In genomic region chr5:135738266-135738665, GRCm38 (mm10) we compare ENCODE assay signal across 29 mouse cellular contexts. TPM values are rescaled to one million over a fixed set of nuclear protein-coding genes. Genes with fewer than 3 reads are reported as not detected.
DNase-seq lines count a peak whose midpoint lies in the region; ATAC-seq and TF ChIP-seq lines count a peak whose summit lies in the region.
"Had no signal": no experiment of that assay in that cellular context is flagged by ENCODE, and none has a peak within 500 bp of the region (broad histone marks: within the 10 kb centered on the region; RNA-seq: fewer than 3 reads in every experiment).

No protein-coding gene starts in this region.

- peaks cover 22% of the 10 kb centered on the region for H3K36me3 ChIP-seq in embryonic facial prominence, embryonic 11.5 days (replicated peaks; ENCODE audit: control insufficient read depth, insufficient read depth, low read depth, low read length)
- H3K36me3 ChIP-seq in embryonic facial prominence, embryonic 10.5 days (replicated peaks): peaks cover 82% of the 10 kb centered on the region
- peaks cover 32% of the 10 kb centered on the region for H3K36me3 ChIP-seq in liver, postnatal 0 days (replicated peaks; ENCODE audit: insufficient read depth, low read length)
- H3K36me3 ChIP-seq in liver, embryonic 12.5 days: peaks cover 35% of the 10 kb centered on the region
- peaks cover 31% of the 10 kb centered on the region for H3K36me3 ChIP-seq in stomach, embryonic 16.5 days (ENCODE audit: control insufficient read depth, insufficient read depth, low read length)
- H3K36me3 ChIP-seq in stomach, postnatal 0 days (ENCODE audit: control insufficient read depth, insufficient read depth, low read length): peaks cover 30% of the 10 kb centered on the region
- H3K36me3 ChIP-seq in midbrain, embryonic 10.5 days: peaks cover 81% of the 10 kb centered on the region

- H3K4me3 ChIP-seq in embryonic facial prominence, embryonic 11.5 days (ENCODE audit: low read depth, low read length): no peak overlapping the region
- no peak overlapping the region for H3K4me3 ChIP-seq in embryonic facial prominence, embryonic 10.5 days
- no peak overlapping the region for H3K4me3 ChIP-seq in liver, postnatal 0 days (ENCODE audit: low read depth, low read length)
- no peak overlapping the region for H3K4me3 ChIP-seq in liver, embryonic 12.5 days
- H3K4me3 ChIP-seq in stomach, embryonic 16.5 days (replicated peaks; ENCODE audit: low read length): no peak overlapping the region
- H3K4me3 ChIP-seq in stomach, postnatal 0 days (ENCODE audit: low read depth, low read length): no peak overlapping the region
- H3K4me3 ChIP-seq in midbrain, embryonic 10.5 days: no peak overlapping the region
- H3K4me3 ChIP-seq: hindbrain, embryonic 15.5 days; limb, embryonic 13.5 days; liver, embryonic 13.5 days; lung, embryonic 15.5 days; neural tube, embryonic 12.5 days had no signal

- WGBS in embryonic facial prominence, embryonic 11.5 days: 30% methylated on average over 6 of the region's 6 CpGs
- WGBS in embryonic facial prominence, embryonic 10.5 days: 31% methylated on average over 6 of the region's 6 CpGs
- 41% methylated on average over 6 of the region's 6 CpGs for WGBS in liver, postnatal 0 days (ENCODE audit: insufficient replicate concordance)
- WGBS in liver, embryonic 12.5 days (ENCODE audit: insufficient replicate concordance): 20% methylated on average over 6 of the region's 6 CpGs
- 15% methylated on average over 6 of the region's 6 CpGs for WGBS in stomach, embryonic 16.5 days
- WGBS in stomach, postnatal 0 days: 19% methylated on average over 6 of the region's 6 CpGs
- 36% methylated on average over 6 of the region's 6 CpGs for WGBS in midbrain, embryonic 10.5 days

- DNase-seq in embryonic facial prominence, embryonic 11.5 days (ENCODE audit: low spot score): peak; percentile 22
- DNase-seq in embryonic facial prominence, embryonic 10.5 days (ENCODE audit: low spot score): no peak
- peak; percentile 19 for DNase-seq in liver, postnatal 0 days
- DNase-seq in stomach, postnatal 0 days (ENCODE audit: low spot score): no peak
- DNase-seq in ZHBTc4 (ENCODE audit: low read depth, low spot score): peak; percentile 95
- no peak for DNase-seq in midbrain, embryonic 10.5 days (ENCODE audit: low spot score)
- DNase-seq: adrenal gland, postnatal 36 days; cerebellum, adult 11 months; cerebellum, postnatal 14 days; forebrain, postnatal 0 days; gastrocnemius, postnatal 14 days; heart, adult 18-20 months; heart, postnatal 36 days; kidney, adult 2 months; kidney, postnatal 36 days; layer of hippocampus, adult 9-11 months; liver, embryonic 13.5 days; right cerebral cortex, adult 18-20 months; right cerebral cortex, postnatal 4 days had no signal

- H3K27ac ChIP-seq in embryonic facial prominence, embryonic 11.5 days (replicated peaks; ENCODE audit: low read depth, low read length): no peak overlapping the region
- no peak overlapping the region for H3K27ac ChIP-seq in embryonic facial prominence, embryonic 10.5 days (replicated peaks)
- no peak overlapping the region for H3K27ac ChIP-seq in liver, postnatal 0 days (ENCODE audit: low read depth)
- H3K27ac ChIP-seq in liver, embryonic 12.5 days: no peak overlapping the region
- H3K27ac ChIP-seq in stomach, embryonic 16.5 days (ENCODE audit: low read length): peak overlapping the region; percentile 30; the same call in 1 of the 2 replicates
- H3K27ac ChIP-seq in stomach, postnatal 0 days (replicated peaks): no peak overlapping the region
- H3K27ac ChIP-seq in midbrain, embryonic 10.5 days (replicated peaks): no peak overlapping the region
- H3K27ac ChIP-seq: hindbrain, embryonic 15.5 days; limb, embryonic 13.5 days; liver, embryonic 13.5 days; lung, embryonic 15.5 days; neural tube, embryonic 12.5 days had no signal

- no peak overlapping the region for H3K4me2 ChIP-seq in embryonic facial prominence, embryonic 11.5 days (ENCODE audit: low read depth, low read length)
- no peak overlapping the region for H3K4me2 ChIP-seq in liver, postnatal 0 days (ENCODE audit: low read depth, low read length)
- H3K4me2 ChIP-seq in liver, embryonic 12.5 days: no peak overlapping the region
- no peak overlapping the region for H3K4me2 ChIP-seq in stomach, embryonic 16.5 days (ENCODE audit: low read depth, low read length)
- H3K4me2 ChIP-seq in stomach, postnatal 0 days (replicated peaks; ENCODE audit: low read depth): no peak overlapping the region
- H3K4me2 ChIP-seq: hindbrain, embryonic 15.5 days; limb, embryonic 13.5 days; liver, embryonic 13.5 days; lung, embryonic 15.5 days; midbrain, embryonic 11.5 days; neural tube, embryonic 12.5 days had no signal

- no peaks in the 10 kb centered on the region for H3K27me3 ChIP-seq in embryonic facial prominence, embryonic 11.5 days (ENCODE audit: control insufficient read depth, insufficient read depth, low read length)
- H3K27me3 ChIP-seq in embryonic facial prominence, embryonic 10.5 days (replicated peaks; ENCODE audit: low read depth, poor library complexity, severe bottlenecking): no peaks in the 10 kb centered on the region
- no peaks in the 10 kb centered on the region for H3K27me3 ChIP-seq in liver, postnatal 0 days (ENCODE audit: insufficient read depth, low read length)
- peaks cover 7% of the 10 kb centered on the region; the same call in 1 of the 2 replicates for H3K27me3 ChIP-seq in liver, embryonic 12.5 days (replicated peaks)
- no peaks in the 10 kb centered on the region for H3K27me3 ChIP-seq in stomach, embryonic 16.5 days (ENCODE audit: control insufficient read depth, insufficient read depth, low read length)
- H3K27me3 ChIP-seq in stomach, postnatal 0 days (ENCODE audit: control insufficient read depth, insufficient read depth, low read length): no peaks in the 10 kb centered on the region
- no peaks in the 10 kb centered on the region for H3K27me3 ChIP-seq in midbrain, embryonic 10.5 days (ENCODE audit: low read depth, poor library complexity, severe bottlenecking)
- H3K27me3 ChIP-seq: CH12.LX; hindbrain, embryonic 15.5 days; limb, embryonic 13.5 days; liver, embryonic 13.5 days; lung, embryonic 15.5 days; neural tube, embryonic 12.5 days had no signal

- TF ChIP-seq CTCF in liver, postnatal 0 days (IDR thresholded peaks at IDR 0.05; ENCODE audit: low read depth): no peak
- no peak for TF ChIP-seq CTCF in stomach, postnatal 0 days (IDR thresholded peaks at IDR 0.05; ENCODE audit: low read depth)

- TF ChIP-seq EP300 in liver, postnatal 0 days (IDR thresholded peaks at IDR 0.05; ENCODE audit: low read depth): no peak
- no peak for TF ChIP-seq EP300 in stomach, postnatal 0 days (optimal IDR thresholded peaks at IDR 0.05)

- no peak overlapping the region for H3K9ac ChIP-seq in embryonic facial prominence, embryonic 11.5 days (replicated peaks; ENCODE audit: low read length)
- H3K9ac ChIP-seq in liver, postnatal 0 days (replicated peaks): no peak overlapping the region
- H3K9ac ChIP-seq in liver, embryonic 12.5 days: no peak overlapping the region
- H3K9ac ChIP-seq in stomach, embryonic 16.5 days (ENCODE audit: low read length): no peak overlapping the region
- H3K9ac ChIP-seq in stomach, postnatal 0 days (ENCODE audit: low read length): no peak overlapping the region
- H3K9ac ChIP-seq: forebrain, postnatal 0 days; hindbrain, embryonic 15.5 days; limb, embryonic 13.5 days; liver, embryonic 13.5 days; lung, embryonic 15.5 days; neural tube, embryonic 12.5 days had no signal

- no peak for ATAC-seq in embryonic facial prominence, embryonic 11.5 days (replicated peaks; ENCODE audit: insufficient number of reproducible peaks, low FRiP score, low TSS enrichment, low read depth)
- ATAC-seq in liver, postnatal 0 days: no peak
- no peak for ATAC-seq in liver, embryonic 12.5 days
- no peak for ATAC-seq in stomach, embryonic 16.5 days (ENCODE audit: insufficient read depth, low FRiP score)
- no peak for ATAC-seq in stomach, postnatal 0 days (ENCODE audit: low FRiP score, low TSS enrichment)
- ATAC-seq: forebrain, postnatal 0 days had no signal

- H3K9me3 ChIP-seq in embryonic facial prominence, embryonic 11.5 days (replicated peaks; ENCODE audit: control insufficient read depth, low read length): no peaks in the 10 kb centered on the region
- no peaks in the 10 kb centered on the region; the same call in 1 of the 2 replicates for H3K9me3 ChIP-seq in embryonic facial prominence, embryonic 10.5 days
- no peaks in the 10 kb centered on the region for H3K9me3 ChIP-seq in liver, postnatal 0 days (ENCODE audit: low read length)
- H3K9me3 ChIP-seq in liver, embryonic 12.5 days (replicated peaks): no peaks in the 10 kb centered on the region
- no peaks in the 10 kb centered on the region for H3K9me3 ChIP-seq in stomach, embryonic 16.5 days (replicated peaks; ENCODE audit: control insufficient read depth, low read length)
- no peaks in the 10 kb centered on the region for H3K9me3 ChIP-seq in stomach, postnatal 0 days (ENCODE audit: control insufficient read depth, low read length)
- H3K9me3 ChIP-seq in midbrain, embryonic 10.5 days (replicated peaks): no peaks in the 10 kb centered on the region
- H3K9me3 ChIP-seq: hindbrain, embryonic 15.5 days; limb, embryonic 13.5 days; liver, embryonic 13.5 days; lung, embryonic 15.5 days; neural tube, embryonic 12.5 days had no signal

- peaks cover 3% of the 10 kb centered on the region for H3K4me1 ChIP-seq in embryonic facial prominence, embryonic 11.5 days (ENCODE audit: control insufficient read depth, insufficient read depth, low read length)
- H3K4me1 ChIP-seq in embryonic facial prominence, embryonic 10.5 days: peaks cover 12% of the 10 kb centered on the region
- H3K4me1 ChIP-seq in liver, postnatal 0 days (ENCODE audit: insufficient read depth): peaks cover 9% of the 10 kb centered on the region
- H3K4me1 ChIP-seq in liver, embryonic 12.5 days: peaks cover 17% of the 10 kb centered on the region
- peaks cover 5% of the 10 kb centered on the region for H3K4me1 ChIP-seq in stomach, embryonic 16.5 days (ENCODE audit: control insufficient read depth, insufficient read depth, low read length)
- H3K4me1 ChIP-seq in stomach, postnatal 0 days (replicated peaks; ENCODE audit: control insufficient read depth, insufficient read depth): peaks cover 4% of the 10 kb centered on the region; the same call in 1 of the 2 replicates
- peaks cover 10% of the 10 kb centered on the region for H3K4me1 ChIP-seq in midbrain, embryonic 10.5 days

RNA-seq across cellular contexts. Expression of gene Tmem120a, which starts 6.0 kb away (rescaled TPM):
- polyA plus RNA-seq in embryonic facial prominence, embryonic 11.5 days (2014; fragmentation: Nextera tagmentation; extraction: Ambion mirVana): 47.1 and 57.3 TPM in 2 replicates
- 54.7 and 59.3 TPM in 2 replicates for polyA plus RNA-seq in embryonic facial prominence, embryonic 10.5 days (2016; fragmentation: Nextera tagmentation; extraction: Ambion mirVana)
- polyA plus RNA-seq in liver, postnatal 0 days (2015; fragmentation: Nextera tagmentation; extraction: Ambion mirVana): 80.8 and 82.7 TPM in 2 replicates
- 17.4 and 21.5 TPM in 2 replicates for polyA plus RNA-seq in liver, embryonic 12.5 days (2016; fragmentation: Nextera tagmentation; extraction: Ambion mirVana)
- polyA plus RNA-seq in stomach, embryonic 16.5 days (2015; fragmentation: Nextera tagmentation; extraction: Ambion mirVana): 44.1 and 46.0 TPM in 2 replicates
- polyA plus RNA-seq in stomach, postnatal 0 days (2015; fragmentation: Nextera tagmentation; extraction: Ambion mirVana): 37.4 and 46.4 TPM in 2 replicates
- polyA plus RNA-seq in midbrain, embryonic 10.5 days (2016; fragmentation: Nextera tagmentation; extraction: Ambion mirVana): 64.1 and 65.9 TPM in 2 replicates

RNA-seq across cellular contexts. Expression of gene Styxl1, which starts 39.9 kb away (rescaled TPM):
- polyA plus RNA-seq in embryonic facial prominence, embryonic 11.5 days (2014; fragmentation: Nextera tagmentation; extraction: Ambion mirVana): 0.31 TPM in 1 of 2 replicates, not detected in the other
- polyA plus RNA-seq in embryonic facial prominence, embryonic 10.5 days (2016; fragmentation: Nextera tagmentation; extraction: Ambion mirVana): 0.30 and 0.31 TPM in 2 replicates
- 0.46 and 0.49 TPM in 2 replicates for polyA plus RNA-seq in liver, postnatal 0 days (2015; fragmentation: Nextera tagmentation; extraction: Ambion mirVana)
- 0.16 TPM in 1 of 2 replicates, not detected in the other for polyA plus RNA-seq in liver, embryonic 12.5 days (2016; fragmentation: Nextera tagmentation; extraction: Ambion mirVana)
- 0.27 TPM in 1 of 2 replicates, not detected in the other for polyA plus RNA-seq in stomach, embryonic 16.5 days (2015; fragmentation: Nextera tagmentation; extraction: Ambion mirVana)
- 0.10 and 0.27 TPM in 2 replicates for polyA plus RNA-seq in stomach, postnatal 0 days (2015; fragmentation: Nextera tagmentation; extraction: Ambion mirVana)
- 0.41 TPM in 1 of 2 replicates, not detected in the other for polyA plus RNA-seq in midbrain, embryonic 10.5 days (2016; fragmentation: Nextera tagmentation; extraction: Ambion mirVana)
- polyA plus RNA-seq: forebrain, embryonic 11.5 days; intestine, embryonic 14.5 days; limb, embryonic 13.5 days; liver, embryonic 13.5 days; midbrain, embryonic 11.5 days had no signal

RNA-seq across cellular contexts. Expression of gene Mdh2, which starts 40.0 kb away (rescaled TPM):
- polyA plus RNA-seq in embryonic facial prominence, embryonic 11.5 days (2014; fragmentation: Nextera tagmentation; extraction: Ambion mirVana): 567 and 573 TPM in 2 replicates
- 603 and 625 TPM in 2 replicates for polyA plus RNA-seq in embryonic facial prominence, embryonic 10.5 days (2016; fragmentation: Nextera tagmentation; extraction: Ambion mirVana)
- polyA plus RNA-seq in liver, postnatal 0 days (2015; fragmentation: Nextera tagmentation; extraction: Ambion mirVana): 296 and 319 TPM in 2 replicates
- 451 and 473 TPM in 2 replicates for polyA plus RNA-seq in liver, embryonic 12.5 days (2016; fragmentation: Nextera tagmentation; extraction: Ambion mirVana)
- 547 and 553 TPM in 2 replicates for polyA plus RNA-seq in stomach, embryonic 16.5 days (2015; fragmentation: Nextera tagmentation; extraction: Ambion mirVana)
- polyA plus RNA-seq in stomach, postnatal 0 days (2015; fragmentation: Nextera tagmentation; extraction: Ambion mirVana): 445 and 469 TPM in 2 replicates
- 616 and 619 TPM in 2 replicates for polyA plus RNA-seq in midbrain, embryonic 10.5 days (2016; fragmentation: Nextera tagmentation; extraction: Ambion mirVana)

Comparison
In these comparisons a context has a peak if more than half of its experiments do, and no peak if none do; other contexts are left out.
1. DNase-seq: peak in embryonic facial prominence, embryonic 11.5 days (single experiment), liver, postnatal 0 days (single experiment) and ZHBTc4 (single experiment); none in embryonic facial prominence, embryonic 10.5 days (single experiment), stomach, postnatal 0 days (single experiment) and midbrain, embryonic 10.5 days (single experiment).